Comparison of ENCODE assay signal across 19 mouse cellular contexts in the genomic region with DNA sequence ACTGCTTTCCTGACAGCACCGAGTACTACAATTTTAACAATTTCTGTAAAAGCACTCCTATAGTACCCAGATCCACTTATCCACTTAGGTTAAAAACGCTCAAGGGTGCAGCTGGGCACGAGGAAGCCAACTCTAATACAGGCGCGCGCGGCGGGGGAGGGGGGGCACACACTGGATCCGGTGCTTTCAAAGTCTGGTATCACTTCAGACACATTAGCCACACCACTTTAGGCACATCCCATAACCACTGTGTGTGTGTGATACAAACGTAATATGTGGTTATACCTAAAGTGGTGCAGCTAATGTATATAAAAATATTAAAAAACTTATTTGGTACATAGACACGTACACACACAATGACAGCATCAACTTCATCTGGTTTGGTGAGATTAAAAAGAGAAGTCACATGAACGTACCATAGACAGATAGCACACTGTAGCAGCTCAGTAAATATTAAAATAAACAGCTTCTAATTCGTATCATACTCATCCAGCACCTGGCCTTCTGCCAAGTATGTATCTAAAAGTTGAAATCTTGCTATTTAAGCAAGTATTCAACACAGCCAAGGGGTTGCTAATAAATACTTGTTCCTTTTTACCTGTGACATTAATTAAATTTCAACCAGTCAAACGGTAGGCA. TPM values are rescaled to one million over a fixed set of nuclear protein-coding genes. Genes with fewer than 3 reads are reported as not detected.
DNase-seq lines count a peak whose midpoint lies in the region; ATAC-seq and TF ChIP-seq lines count a peak whose summit lies in the region.
"Had no signal": no experiment of that assay in that cellular context is flagged by ENCODE, and none has a peak within 500 bp of the region (broad histone marks: within the 10 kb centered on the region; RNA-seq: fewer than 3 reads in every experiment).

No protein-coding gene starts in this region.

- H3K27ac ChIP-seq in liver, embryonic 12.5 days: peak overlapping the region; percentile 98
- no peak overlapping the region for H3K27ac ChIP-seq in kidney, embryonic 14.5 days (ENCODE audit: low read depth, low read length)
- H3K27ac ChIP-seq: embryonic facial prominence, embryonic 10.5 days had no signal

- ATAC-seq in G1E (ENCODE audit: extremely low read depth, insufficient number of reproducible peaks, low FRiP score, poor library complexity, severe bottlenecking): peak; percentile 41
- no peak for ATAC-seq in liver, embryonic 12.5 days
- ATAC-seq in kidney, embryonic 14.5 days (ENCODE audit: low FRiP score, low TSS enrichment): no peak

- intact Hi-C loops in gastrocnemius, postnatal 36 days (cut with DNase I): no loop called here

- WGBS in liver, embryonic 12.5 days (ENCODE audit: insufficient replicate concordance): 71% methylated on average over 14 of the region's 14 CpGs
- 94% methylated on average over 14 of the region's 14 CpGs for WGBS in kidney, embryonic 14.5 days

- DNase-seq in G1E (ENCODE audit: low spot score) (peak; percentile 40), MEL-GATA-1-ER (ENCODE audit: extremely low read depth, low read depth) (peak; percentile 94)
- peak; percentile 20 for DNase-seq in lung, postnatal 36 days
- no peak for DNase-seq in gastrocnemius, postnatal 36 days
- DNase-seq in right cerebral cortex, postnatal 10 days (ENCODE audit: low spot score in 2 of 2): no peak
- DNase-seq: cerebellum, adult 11 months; cerebellum, postnatal 36 days; kidney, adult 2 months; kidney, postnatal 36 days; layer of hippocampus, adult 9-11 months; midbrain, embryonic 14.5 days; right cerebral cortex, postnatal 4 days; thymus, postnatal 25 days had no signal

- peaks cover 56% of the 10 kb centered on the region for H3K4me1 ChIP-seq in G1E (ENCODE audit: insufficient read depth, low read depth, low read length)
- H3K4me1 ChIP-seq in liver, embryonic 12.5 days: peaks cover 77% of the 10 kb centered on the region
- peaks cover 5% of the 10 kb centered on the region for H3K4me1 ChIP-seq in kidney, embryonic 14.5 days (ENCODE audit: control insufficient read depth, insufficient read depth, low read length)

- H3K36me3 ChIP-seq in G1E (replicated peaks): peaks cover 51% of the 10 kb centered on the region
- H3K36me3 ChIP-seq in liver, embryonic 12.5 days: peaks cover 69% of the 10 kb centered on the region
- H3K36me3 ChIP-seq in kidney, embryonic 14.5 days (ENCODE audit: control insufficient read depth, insufficient read depth, low read length): peaks cover 39% of the 10 kb centered on the region

- peak overlapping the region; percentile 87 for H3K4me2 ChIP-seq in liver, embryonic 12.5 days
- no peak overlapping the region for H3K4me2 ChIP-seq in kidney, embryonic 14.5 days (replicated peaks; ENCODE audit: low read depth, low read length)

- no peak for TF ChIP-seq CTCF in G1E (IDR thresholded peaks at IDR 0.05; ENCODE audit: low read depth, low read length)

- no peaks in the 10 kb centered on the region for H3K27me3 ChIP-seq in G1E (ENCODE audit: insufficient read depth, low read length)
- H3K27me3 ChIP-seq in liver, embryonic 12.5 days (replicated peaks): no peaks in the 10 kb centered on the region
- no peaks in the 10 kb centered on the region for H3K27me3 ChIP-seq in kidney, embryonic 14.5 days (ENCODE audit: control insufficient read depth, insufficient read depth, low read length)

- H3K9ac ChIP-seq in liver, embryonic 12.5 days: peak overlapping the region; percentile 3; the same call in 1 of the 2 replicates
- H3K9ac ChIP-seq in kidney, embryonic 14.5 days (ENCODE audit: low read depth, low read length): no peak overlapping the region

- no peaks in the 10 kb centered on the region for H3K9me3 ChIP-seq in G1E (replicated peaks)
- H3K9me3 ChIP-seq in liver, embryonic 12.5 days (replicated peaks): no peaks in the 10 kb centered on the region
- no peaks in the 10 kb centered on the region for H3K9me3 ChIP-seq in kidney, embryonic 14.5 days (ENCODE audit: control insufficient read depth, low read length)
- H3K9me3 ChIP-seq: embryonic facial prominence, embryonic 10.5 days had no signal

- peak overlapping the region; percentile 55; the same call in 1 of the 2 replicates for H3K4me3 ChIP-seq in G1E (ENCODE audit: low read depth, low read length)
- H3K4me3 ChIP-seq in liver, embryonic 12.5 days: 0 out of 2 replicates have a peak overlapping the region, but pooled peaks have one; percentile 98
- no peak overlapping the region for H3K4me3 ChIP-seq in kidney, embryonic 14.5 days (ENCODE audit: low read length)
- H3K4me3 ChIP-seq: embryonic facial prominence, embryonic 10.5 days had no signal

RNA-seq across cellular contexts. Expression of a gene that starts 10.9 kb away (rescaled TPM):
- total RNA-seq in G1E (2014; fragmentation: Nextera tagmentation): 963 and 1,004 TPM in 2 replicates
- 415 and 523 TPM in 2 replicates for total RNA-seq in G1E (2017)
- 728 and 853 TPM in 2 replicates for polyA plus RNA-seq in G1E (2012)
- polyA plus RNA-seq in liver, embryonic 12.5 days (2016; fragmentation: Nextera tagmentation; extraction: Ambion mirVana): 290 and 301 TPM in 2 replicates
- 212 and 221 TPM in 2 replicates for polyA plus RNA-seq in kidney, embryonic 14.5 days (2014; fragmentation: Nextera tagmentation; extraction: Ambion mirVana)
- total RNA-seq in gastrocnemius, postnatal 36 days (2021): 100 to 1,000 TPM; 156 to 159 TPM

RNA-seq across cellular contexts. Expression of a gene that starts 54.6 kb away (rescaled TPM):
- total RNA-seq in G1E (2014; fragmentation: Nextera tagmentation): 13.7 and 15.0 TPM in 2 replicates
- 5.1 and 6.2 TPM in 2 replicates for total RNA-seq in G1E (2017)
- polyA plus RNA-seq in G1E (2012): 1.6 and 2.5 TPM in 2 replicates
- polyA plus RNA-seq in liver, embryonic 12.5 days (2016; fragmentation: Nextera tagmentation; extraction: Ambion mirVana): 5.5 and 5.8 TPM in 2 replicates
- polyA plus RNA-seq in kidney, embryonic 14.5 days (2014; fragmentation: Nextera tagmentation; extraction: Ambion mirVana): 1.1 and 1.4 TPM in 2 replicates
- under 1 TPM; 0.22 to 0.46 TPM for total RNA-seq in gastrocnemius, postnatal 36 days (2021)
- total RNA-seq: adrenal gland, adult 18-20 months; left cerebral cortex, postnatal 14 days; neutrophil, adult 5-6 weeks had no signal

Comparison
In these comparisons a context has a peak if more than half of its experiments do, and no peak if none do; other contexts are left out.
1. DNase-seq: peak in G1E (single experiment), MEL-GATA-1-ER (single experiment) and lung, postnatal 36 days (single experiment); none in gastrocnemius, postnatal 36 days (0 of 2) and right cerebral cortex, postnatal 10 days (0 of 2).